Mouse (Mus musculus): ENCODE measurements at regions not wholly inside any gene's neighbourhood (a gene's known extent, or its start where the extent isn't known, plus 50 kb on each side); places are given as distances from the start of the nearest gene placed in this dataset.

DNA sequence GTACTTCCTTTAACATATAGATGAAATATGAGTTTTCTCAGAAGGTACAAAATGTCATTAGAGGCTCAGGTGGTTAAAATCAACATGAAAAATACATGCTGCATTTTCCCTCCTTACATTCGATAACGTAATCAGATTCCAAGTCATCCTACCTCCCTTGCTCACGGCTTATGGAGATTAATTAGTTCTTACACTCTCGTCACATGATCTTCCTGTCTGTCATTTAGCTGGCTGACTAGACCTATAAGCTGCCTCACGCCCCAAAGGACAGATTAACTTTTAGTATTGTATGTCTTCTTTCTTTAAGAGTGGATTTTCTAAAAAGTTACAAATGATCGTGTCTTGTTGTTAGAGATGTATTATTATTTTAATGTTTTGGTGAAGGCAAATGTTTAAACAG lies 669.6 kb upstream of the Zeb2 start:
- TF ChIP-seq CHD2 (IDR thresholded peaks at IDR 0.05; ENCODE audit: low read depth, low read length) (no peak), HCFC1 (IDR thresholded peaks at IDR 0.05; ENCODE audit: borderline replicate concordance, insufficient read depth, low read length) (no peak), ZC3H11A (IDR thresholded peaks at IDR 0.05; ENCODE audit: borderline replicate concordance, low read depth, low read length) (no peak)

Data from ES-E14 (cell line).